Mouse (Mus musculus): ENCODE measurements at regions not wholly inside any gene's neighbourhood (a gene's known extent, or its start where the extent isn't known, plus 50 kb on each side); places are given as distances from the start of the nearest gene placed in this dataset.

DNA sequence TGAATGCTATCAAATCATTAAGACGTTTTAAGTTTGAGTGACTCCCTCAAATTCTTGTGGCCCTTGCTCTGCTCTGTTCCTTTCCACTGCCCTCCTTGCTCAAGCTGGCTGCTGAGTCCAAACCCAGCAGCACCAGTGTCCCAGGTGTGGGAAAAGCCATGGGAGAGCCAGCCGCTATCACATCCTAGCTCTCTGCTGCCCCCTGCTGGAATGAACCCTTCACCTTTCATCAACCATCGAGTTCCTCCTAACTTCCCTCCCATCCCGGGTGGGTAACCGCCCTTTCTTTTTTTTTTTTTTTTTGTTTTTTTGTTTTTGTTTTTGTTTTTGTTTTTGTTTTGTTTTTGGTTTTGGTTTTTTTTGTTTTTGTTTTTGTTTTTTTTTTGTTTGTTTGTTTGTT is 104.1 kb downstream of the Il20rb start:
- TF ChIP-seq EP300 (IDR thresholded peaks at IDR 0.05; ENCODE audit: low read depth) (no peak), CTCF (IDR thresholded peaks at IDR 0.05; ENCODE audit: low read depth) (peak; percentile 42)

All from heart, postnatal 0 days (tissue).